Mouse (Mus musculus) gonadal fat pad, adult 2 months (tissue): ENCODE measurements around the gene Mcrip1. TPM values are rescaled to one million over a fixed set of nuclear protein-coding genes. Genes with fewer than 3 reads are reported as not detected.

Experiments
- DNase-seq: peaks from one replicate; pipeline ENCODE4 v3.0.0-alpha.2; 2012; ENCODE audit warnings: low read depth
- polyA plus RNA-seq: library from polyadenylated mRNA; depleted of rRNA; stranded (reverse); fragments of >200 nt; gene quantifications from 2 replicates; pipeline ENCODE4 v1.2.3, GENCODE M21; 2012; rRNA removed

Gene Mcrip1
- polyA plus RNA-seq, 1 experiment, result 179 TPM

DNA sequence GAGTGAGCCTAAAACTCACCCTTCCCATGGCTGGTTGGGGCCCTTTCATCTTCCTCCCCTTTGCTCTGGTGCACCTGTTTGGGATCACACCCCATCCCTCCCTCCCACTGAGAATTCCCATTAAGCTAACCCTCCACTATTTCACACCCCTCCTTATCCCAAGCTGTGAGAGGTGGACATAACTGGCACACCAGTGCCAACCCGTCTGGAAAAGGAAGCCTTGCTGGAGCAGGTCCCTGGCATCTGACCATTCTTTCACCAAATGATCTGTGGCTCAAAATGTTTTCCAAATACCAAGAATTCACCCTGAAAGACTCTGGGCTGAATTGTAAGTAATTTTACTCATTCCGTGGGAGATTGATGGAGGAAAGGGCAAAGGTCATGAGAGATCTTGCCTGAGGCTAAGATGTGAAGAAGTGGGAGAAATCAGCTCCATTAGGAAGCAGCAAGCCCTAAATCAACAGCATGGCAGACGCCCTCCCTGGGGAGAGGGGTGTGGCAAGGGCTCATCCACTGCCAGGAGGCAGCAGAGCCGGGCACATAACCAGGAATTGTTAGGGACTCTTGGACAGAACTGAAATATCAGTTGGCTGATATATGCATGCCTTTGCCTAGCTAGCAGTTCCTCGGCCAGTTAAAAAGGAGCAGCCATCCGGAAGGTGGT lies 36.6 kb downstream of the Mcrip1 start:
- DNase-seq, result no peak

DNA sequence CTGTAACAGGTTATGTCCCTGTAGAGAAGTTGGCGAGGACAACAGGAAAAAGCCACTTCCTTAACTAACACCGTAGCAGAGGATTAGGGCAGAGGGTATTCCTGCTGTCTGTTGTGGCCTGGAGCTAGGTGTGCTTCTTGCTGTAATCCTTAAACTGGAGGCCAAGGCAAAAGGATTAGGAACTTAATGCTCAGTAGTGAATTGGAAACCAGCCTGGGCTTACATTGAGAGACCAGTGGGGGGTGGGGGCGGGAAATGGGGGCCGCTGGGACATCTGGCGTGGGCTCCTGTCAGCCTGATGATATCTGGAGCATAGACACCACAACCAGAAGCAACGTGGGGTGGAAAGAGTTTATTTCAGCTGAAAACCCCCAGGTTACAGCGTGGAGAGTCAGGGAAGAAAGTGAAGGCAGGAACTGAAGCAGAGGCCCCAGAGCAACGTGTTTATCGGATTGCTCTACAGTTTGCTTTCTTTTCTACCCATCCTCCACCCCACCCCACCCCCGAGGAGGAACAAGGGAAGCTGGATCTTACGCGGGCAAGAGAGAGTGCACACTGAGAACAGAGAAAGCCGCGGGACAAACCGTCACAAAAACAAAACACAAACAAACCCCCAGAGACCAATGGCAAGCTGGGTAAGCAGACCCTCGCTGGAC lies 39.0 kb downstream of the Mcrip1 start:
- DNase-seq, result no peak

GRCm38 (mm10) chr11:120509940-120510339 lies 39.6 kb downstream of the Mcrip1 start:
- no peak for DNase-seq

- DNase-seq, result no peak
Observed at GRCm38 (mm10) chr11:120508290-120508870, 41.1 kb downstream of the Mcrip1 start.

DNA sequence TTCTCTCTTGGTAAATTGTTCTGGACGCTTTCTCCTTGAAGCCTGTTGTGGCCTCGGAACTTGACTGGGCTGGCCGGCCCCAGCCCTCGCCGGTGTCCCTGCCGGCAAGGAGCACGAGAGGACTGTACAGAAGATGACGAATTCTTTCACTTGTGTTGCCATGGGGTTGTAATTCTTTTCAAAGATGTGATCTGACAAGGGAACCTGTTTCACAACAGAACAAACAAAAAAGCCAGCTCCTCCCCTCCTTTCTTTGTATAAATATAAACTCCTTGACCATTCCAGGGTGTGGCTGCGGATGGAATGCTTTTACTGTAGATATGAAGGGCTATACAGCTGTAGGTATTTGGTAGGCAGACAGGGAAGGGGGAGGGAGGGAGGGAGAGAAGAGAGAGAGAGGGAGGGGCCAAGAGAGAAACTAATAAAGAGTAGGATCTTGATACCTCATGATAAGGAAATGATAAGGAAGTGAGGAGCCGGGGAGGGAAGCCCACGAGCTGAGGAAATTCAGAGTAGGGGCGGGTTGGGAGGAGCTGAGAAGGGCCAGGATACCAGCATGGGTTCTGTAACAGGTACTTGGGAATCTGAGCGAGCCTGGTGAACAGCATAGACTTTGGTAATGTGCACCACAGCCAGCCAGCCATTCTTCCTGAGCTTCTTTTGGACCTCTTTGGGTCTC lies 41.8 kb downstream of the Mcrip1 start:
- no peak for DNase-seq

DNA sequence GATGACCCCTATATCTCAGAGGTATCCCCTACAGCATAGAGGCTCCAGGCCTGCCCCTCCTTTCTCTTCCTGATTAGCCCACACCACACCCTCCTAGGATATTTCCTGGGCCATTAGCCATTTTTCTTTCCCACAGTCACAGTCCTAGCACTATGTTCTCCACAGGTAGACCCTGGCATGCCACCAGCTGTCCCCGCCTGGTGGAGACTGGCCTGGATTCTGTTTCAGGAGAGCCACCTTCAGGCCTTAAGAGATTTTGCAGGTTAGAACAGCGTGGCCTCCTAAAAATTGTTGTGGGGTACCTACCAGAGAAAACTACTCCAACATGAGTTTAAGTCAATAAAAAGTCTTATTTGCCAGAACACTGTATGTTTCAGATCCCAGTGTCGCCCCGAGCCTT lies 42.6 kb downstream of the Mcrip1 start:
- no peak for DNase-seq

DNA sequence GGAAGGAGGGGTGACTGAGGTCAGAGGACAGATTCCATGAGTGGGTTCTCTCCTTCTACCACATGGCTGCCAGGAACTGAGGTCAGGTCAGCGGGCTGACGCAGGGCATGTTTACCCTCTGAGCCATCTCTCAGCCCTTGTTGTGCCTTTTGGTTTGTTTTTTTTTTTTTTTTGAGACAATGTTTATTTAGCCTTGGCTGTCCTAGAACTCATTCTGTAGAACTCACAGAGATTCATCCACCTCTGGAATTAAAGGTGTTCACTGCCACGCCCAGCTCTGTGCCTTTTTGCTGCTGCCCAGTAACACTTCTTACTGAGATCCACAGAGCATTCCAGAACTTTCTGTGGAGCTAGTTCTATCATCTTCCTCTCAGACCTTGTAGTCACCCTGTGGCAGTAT lies 43.9 kb downstream of the Mcrip1 start:
- DNase-seq, result no peak

DNA sequence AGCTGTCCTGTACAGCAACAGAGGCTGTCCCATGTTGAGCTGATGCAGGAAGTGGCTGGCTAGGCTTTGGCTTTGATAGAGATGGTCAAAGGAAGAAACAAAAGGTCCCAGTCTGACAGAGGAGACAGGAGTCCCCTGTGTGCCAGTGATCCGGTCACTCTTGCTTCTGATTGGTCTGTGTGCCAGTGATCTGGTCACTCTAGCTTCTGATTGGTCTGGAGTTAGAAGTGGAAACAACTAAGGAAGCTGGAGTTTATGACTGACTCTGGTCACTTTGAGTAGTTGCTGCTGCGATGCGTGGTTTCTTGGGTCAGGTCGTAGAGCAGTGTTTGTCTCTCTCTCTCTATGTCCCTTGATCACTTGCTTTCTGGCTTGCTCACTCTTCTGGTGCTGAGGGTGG lies 47.8 kb downstream of the Mcrip1 start:
- DNase-seq, result no peak

GRCm38 (mm10) chr11:120501018-120501417 lies 48.5 kb downstream of the Mcrip1 start:
- DNase-seq, result no peak

DNA sequence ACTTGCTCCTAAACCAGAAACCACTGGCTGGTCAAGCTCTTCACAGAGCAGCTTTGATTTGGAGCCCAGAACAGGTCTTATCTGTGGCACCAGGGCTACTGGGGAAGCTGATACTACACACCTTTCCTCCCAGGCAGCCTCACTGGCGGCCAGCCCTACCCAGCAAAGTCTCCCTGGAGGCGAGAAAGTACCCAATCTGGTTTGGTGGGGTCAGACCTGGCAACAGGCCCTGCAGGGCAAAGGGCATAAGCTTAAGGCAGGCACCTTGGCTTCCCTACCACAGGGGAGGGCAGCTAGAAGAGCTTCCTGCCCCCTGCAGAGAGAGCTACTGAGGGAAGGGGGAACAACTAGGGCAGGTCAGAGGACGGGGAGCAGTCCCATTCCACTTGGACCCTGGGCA lies 49.2 kb downstream of the Mcrip1 start:
- DNase-seq, result no peak

GRCm38 (mm10) chr11:120499894-120500293 lies 49.6 kb downstream of the Mcrip1 start:
- no peak for DNase-seq

DNA sequence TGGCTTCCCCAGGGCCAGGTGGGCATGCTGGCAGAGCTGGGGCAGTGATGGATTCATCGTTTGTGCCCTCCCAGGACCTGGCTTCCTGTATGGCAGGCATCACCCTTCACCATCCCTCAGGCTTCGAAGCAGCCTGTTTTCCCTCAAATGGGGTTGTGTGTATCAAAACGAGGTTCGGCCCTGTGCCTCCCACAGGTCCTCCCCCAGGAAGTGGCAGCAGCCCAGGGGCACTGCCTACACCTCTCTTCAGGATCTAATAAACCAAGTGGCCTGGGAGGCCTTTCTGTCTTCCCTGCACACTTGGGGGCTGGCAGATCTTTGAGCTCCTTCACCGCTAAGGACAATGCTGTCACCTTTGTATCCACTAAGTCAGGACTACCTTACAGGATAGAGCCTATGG lies 50.6 kb downstream of the Mcrip1 start:
- no peak for DNase-seq

GRCm38 (mm10) chr11:120498226-120498625 lies 51.3 kb downstream of the Mcrip1 start:
- DNase-seq, result no peak

DNA sequence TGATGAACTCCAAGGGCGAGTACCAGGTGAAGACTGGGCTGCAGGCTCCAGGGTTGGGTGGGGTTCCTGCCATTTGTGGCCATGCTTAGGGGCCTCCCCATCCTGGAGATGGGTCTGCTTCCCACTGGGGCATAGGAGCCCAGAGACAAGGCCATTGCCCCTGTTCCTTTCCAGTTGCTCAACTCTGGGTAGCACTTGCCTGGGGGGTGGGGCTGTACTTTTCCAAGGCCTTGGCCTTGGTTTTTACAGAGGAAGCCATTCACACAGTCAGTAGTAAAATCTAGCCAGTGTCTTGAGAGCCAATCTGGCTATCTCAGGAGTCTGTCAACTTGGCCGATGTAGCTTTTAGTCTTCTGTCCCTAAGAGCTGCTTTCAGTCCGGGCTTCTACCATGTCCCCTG lies 52.1 kb downstream of the Mcrip1 start:
- no peak for DNase-seq

DNA sequence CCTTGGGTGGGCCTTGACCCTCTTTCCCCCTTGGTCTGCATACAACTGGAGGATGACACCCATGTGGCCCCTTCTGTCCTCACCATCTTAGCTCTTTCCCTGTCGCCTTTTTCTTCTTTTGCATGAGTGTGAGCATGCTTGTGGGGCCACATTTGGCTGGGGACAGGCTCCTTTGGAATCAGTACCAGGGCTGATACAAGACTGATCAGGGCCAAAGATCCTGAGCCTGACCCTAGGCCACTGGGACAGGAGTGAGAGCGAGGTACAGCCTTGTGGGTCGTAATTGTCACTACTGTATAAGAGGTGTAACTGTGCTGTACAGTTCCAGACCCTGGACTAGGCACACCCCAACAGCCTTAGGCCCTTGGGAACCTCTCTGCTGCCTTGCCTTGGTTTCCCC lies 55.6 kb downstream of the Mcrip1 start:
- no peak for DNase-seq

DNA sequence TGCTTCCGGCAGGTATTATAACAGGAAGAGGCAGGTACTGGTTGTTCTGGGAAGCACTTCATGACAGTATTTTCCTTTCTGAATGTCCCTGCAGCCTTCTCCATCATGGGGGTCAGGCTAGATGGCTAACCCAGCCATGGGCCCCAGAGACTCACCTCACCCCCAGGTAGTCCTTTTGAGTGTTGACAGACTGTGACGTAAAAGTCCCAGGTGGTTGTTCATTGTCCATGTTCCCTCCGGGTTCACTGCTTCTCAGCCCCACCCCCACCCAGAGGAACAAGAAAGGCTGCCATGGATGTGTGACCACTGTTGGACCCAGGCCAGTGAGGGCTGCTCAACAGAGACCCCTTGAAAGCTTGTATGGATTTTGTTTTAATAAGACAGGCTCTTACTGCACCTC lies 56.2 kb downstream of the Mcrip1 start:
- DNase-seq, result no peak

Other genes with a start within 250 kb of the Mcrip1 start
- gene Actg1, start 201.2 kb downstream of the Mcrip1 start, polyA plus RNA-seq, result 916 and 1,199 TPM in 2 replicates
- 0.56 and 0.78 TPM in 2 replicates for gene Fscn2, start 188.2 kb downstream of the Mcrip1 start, polyA plus RNA-seq
- 28.5 and 29.6 TPM in 2 replicates for gene Faap100, start 171.0 kb downstream of the Mcrip1 start, polyA plus RNA-seq
- 68.8 and 71.4 TPM in 2 replicates for gene Nploc4, start 112.0 kb downstream of the Mcrip1 start, polyA plus RNA-seq
- not detected in 2 replicates for gene Tspan10, start 107.1 kb downstream of the Mcrip1 start, polyA plus RNA-seq
- 0.42 and 0.72 TPM in 2 replicates for gene Pde6g, start 96.2 kb downstream of the Mcrip1 start, polyA plus RNA-seq
- gene Oxld1, start 91.7 kb downstream of the Mcrip1 start, polyA plus RNA-seq, result 24.5 and 30.4 TPM in 2 replicates
- 13.1 and 16.6 TPM in 2 replicates for gene Ccdc137, start 91.6 kb downstream of the Mcrip1 start, polyA plus RNA-seq
- 32.5 and 34.3 TPM in 2 replicates for gene Arl16, start 82.1 kb downstream of the Mcrip1 start, polyA plus RNA-seq
- 61.8 and 70.5 TPM in 2 replicates for gene Mrpl12, start 65.1 kb downstream of the Mcrip1 start, polyA plus RNA-seq
- gene Slc25a10, start 57.9 kb downstream of the Mcrip1 start, polyA plus RNA-seq, result 372 and 561 TPM in 2 replicates
- 1.2 and 1.8 TPM in 2 replicates for gene Gcgr, start 19.0 kb downstream of the Mcrip1 start, polyA plus RNA-seq
- gene Ppp1r27, start 1.4 kb upstream of the Mcrip1 start, polyA plus RNA-seq, result 0.72 TPM in 1 of 2 replicates, not detected in the other
- gene P4hb, start 23.5 kb upstream of the Mcrip1 start, polyA plus RNA-seq, result 372 and 394 TPM in 2 replicates
- 584 and 632 TPM in 2 replicates for gene Arhgdia, start 31.9 kb upstream of the Mcrip1 start, polyA plus RNA-seq
- gene Alyref, start 48.6 kb upstream of the Mcrip1 start, polyA plus RNA-seq, result 21.4 and 28.5 TPM in 2 replicates
- 74.7 and 75.0 TPM in 2 replicates for gene Anapc11, start 48.7 kb upstream of the Mcrip1 start, polyA plus RNA-seq
- 1.1 and 1.2 TPM in 2 replicates for gene Npb, start 58.8 kb upstream of the Mcrip1 start, polyA plus RNA-seq
- 139 and 189 TPM in 2 replicates for gene Pcyt2, start 68.2 kb upstream of the Mcrip1 start, polyA plus RNA-seq
- 57.9 and 61.4 TPM in 2 replicates for gene Sirt7, start 75.5 kb upstream of the Mcrip1 start, polyA plus RNA-seq
- 53.0 and 56.7 TPM in 2 replicates for gene Mafg, start 83.9 kb upstream of the Mcrip1 start, polyA plus RNA-seq
- 6.9 and 10.5 TPM in 2 replicates for gene Pycr1, start 94.0 kb upstream of the Mcrip1 start, polyA plus RNA-seq
- gene Myadml2, start 98.4 kb upstream of the Mcrip1 start, polyA plus RNA-seq, result 0.26 TPM in 1 of 2 replicates, not detected in the other
- gene Notum, start 111.4 kb upstream of the Mcrip1 start, polyA plus RNA-seq, result 3.3 and 4.0 TPM in 2 replicates
- gene Aspscr1, start 123.2 kb upstream of the Mcrip1 start, polyA plus RNA-seq, result 93.6 and 104 TPM in 2 replicates
- gene Cenpx, start 164.0 kb upstream of the Mcrip1 start, polyA plus RNA-seq, result 84.6 and 100 TPM in 2 replicates
- 38.5 and 41.4 TPM in 2 replicates for gene Lrrc45, start 164.2 kb upstream of the Mcrip1 start, polyA plus RNA-seq
- 18.2 and 19.0 TPM in 2 replicates for gene Rac3, start 171.7 kb upstream of the Mcrip1 start, polyA plus RNA-seq
- gene Dcxr, start 177.6 kb upstream of the Mcrip1 start, polyA plus RNA-seq, result 188 and 202 TPM in 2 replicates
- 121 and 130 TPM in 2 replicates for gene Cbr2, start 182.4 kb upstream of the Mcrip1 start, polyA plus RNA-seq
- 0.59 and 1.1 TPM in 2 replicates for gene Hmga1b, start 213.1 kb upstream of the Mcrip1 start, polyA plus RNA-seq
- 35.8 and 37.8 TPM in 2 replicates for gene Rfng, start 234.5 kb upstream of the Mcrip1 start, polyA plus RNA-seq
- gene Gps1, start 234.5 kb upstream of the Mcrip1 start, polyA plus RNA-seq, result 207 and 231 TPM in 2 replicates
- 31.7 and 31.9 TPM in 2 replicates for gene Dus1l, start 246.7 kb upstream of the Mcrip1 start, polyA plus RNA-seq